Mouse (Mus musculus): ENCODE results near the gene Tead3.

DNA sequence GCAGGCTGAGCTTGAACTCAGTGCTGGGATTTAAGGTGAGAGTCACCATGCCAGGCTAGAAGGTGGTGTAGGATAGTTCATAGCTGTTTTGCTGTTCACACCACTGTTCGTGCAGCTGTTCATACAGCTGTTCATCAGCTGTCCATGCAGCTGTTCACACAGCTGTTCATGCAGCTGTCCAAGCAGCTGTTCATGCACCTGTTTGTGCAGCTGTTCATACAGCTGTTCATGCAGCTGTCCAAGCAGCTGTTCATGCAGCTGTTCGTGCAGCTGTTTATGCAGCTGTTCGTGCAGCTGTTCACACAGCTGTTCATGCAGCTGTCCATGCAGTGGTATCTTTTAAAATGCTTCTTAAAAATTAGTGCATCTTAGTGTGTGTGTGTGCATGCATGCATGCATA is 37.9 kb upstream of the Tead3 start:
- TF ChIP-seq CTCF (IDR thresholded peaks at IDR 0.05; ENCODE audit: borderline replicate concordance, insufficient read depth, low read length) (no peak), POLR2A (IDR thresholded peaks at IDR 0.05; ENCODE audit: low read depth, low read length) (no peak)

Data from embryonic fibroblast, embryonic 13.5 days (primary cell).